22 mouse cellular contexts compared by ENCODE assay signal in genomic region chr17:43472558-43472957, GRCm38 (mm10). TPM values are rescaled to one million over a fixed set of nuclear protein-coding genes. Genes with fewer than 3 reads are reported as not detected.
DNase-seq lines count a peak whose midpoint lies in the region; ATAC-seq and TF ChIP-seq lines count a peak whose summit lies in the region.
"Had no signal": no experiment of that assay in that cellular context is flagged by ENCODE, and none has a peak within 500 bp of the region (broad histone marks: within the 10 kb centered on the region; RNA-seq: fewer than 3 reads in every experiment).

No protein-coding gene starts in this region.

- H3K27me3 ChIP-seq in liver, embryonic 13.5 days, result no peaks in the 10 kb centered on the region
- no peaks in the 10 kb centered on the region for H3K27me3 ChIP-seq in liver, postnatal 0 days (ENCODE audit: insufficient read depth, low read length)
- no peaks in the 10 kb centered on the region for H3K27me3 ChIP-seq in intestine, embryonic 16.5 days (replicated peaks; ENCODE audit: control insufficient read depth, insufficient read depth, low read length)
- H3K27me3 ChIP-seq: embryonic facial prominence, embryonic 12.5 days; forebrain, embryonic 15.5 days; heart, embryonic 12.5 days; hindbrain, embryonic 15.5 days had no signal

- H3K36me3 ChIP-seq in liver, embryonic 13.5 days, result no peaks in the 10 kb centered on the region
- H3K36me3 ChIP-seq in liver, postnatal 0 days (replicated peaks; ENCODE audit: insufficient read depth, low read length), result no peaks in the 10 kb centered on the region
- no peaks in the 10 kb centered on the region for H3K36me3 ChIP-seq in intestine, embryonic 16.5 days (ENCODE audit: control insufficient read depth, insufficient read depth, low read length)
- H3K36me3 ChIP-seq: embryonic facial prominence, embryonic 12.5 days; forebrain, embryonic 15.5 days; heart, embryonic 12.5 days; hindbrain, embryonic 15.5 days had no signal

- no peak for TF ChIP-seq EP300 in liver, postnatal 0 days (IDR thresholded peaks at IDR 0.05; ENCODE audit: low read depth)

- no peak overlapping the region for H3K27ac ChIP-seq in liver, embryonic 13.5 days
- no peak overlapping the region for H3K27ac ChIP-seq in liver, postnatal 0 days (ENCODE audit: low read depth)
- no peak overlapping the region for H3K27ac ChIP-seq in intestine, embryonic 16.5 days (ENCODE audit: low read length)
- H3K27ac ChIP-seq: embryonic facial prominence, embryonic 12.5 days; forebrain, embryonic 15.5 days; heart, adult 2 months; hindbrain, embryonic 15.5 days had no signal

- no peaks in the 10 kb centered on the region for H3K9me3 ChIP-seq in liver, embryonic 13.5 days (replicated peaks)
- H3K9me3 ChIP-seq in liver, postnatal 0 days (ENCODE audit: low read length), result no peaks in the 10 kb centered on the region
- H3K9me3 ChIP-seq in intestine, embryonic 16.5 days (ENCODE audit: control insufficient read depth, low read length), result no peaks in the 10 kb centered on the region
- H3K9me3 ChIP-seq: embryonic facial prominence, embryonic 12.5 days; forebrain, embryonic 15.5 days; heart, embryonic 12.5 days; hindbrain, embryonic 15.5 days had no signal

- ATAC-seq in liver, embryonic 13.5 days (ENCODE audit: low read depth), result peak; percentile 65; the same call in 1 of the 2 replicates
- ATAC-seq in liver, postnatal 0 days, result no peak
- ATAC-seq in intestine, embryonic 16.5 days, result peak; percentile 71
- ATAC-seq: forebrain, embryonic 15.5 days; inflammation-experienced regulatory T-cells, adult 6 months had no signal

- H3K4me3 ChIP-seq in liver, embryonic 13.5 days (replicated peaks), result no peak overlapping the region
- no peak overlapping the region for H3K4me3 ChIP-seq in liver, postnatal 0 days (ENCODE audit: low read depth, low read length)
- no peak overlapping the region for H3K4me3 ChIP-seq in intestine, embryonic 16.5 days (ENCODE audit: low read length)
- H3K4me3 ChIP-seq: embryonic facial prominence, embryonic 12.5 days; forebrain, embryonic 15.5 days; heart, adult 2 months; heart, embryonic 12.5 days; hindbrain, embryonic 15.5 days had no signal

- WGBS in liver, embryonic 13.5 days (ENCODE audit: insufficient replicate concordance), result 65% methylated on average over 4 of the region's 4 CpGs
- WGBS in liver, postnatal 0 days (ENCODE audit: insufficient replicate concordance), result 72% methylated on average over 4 of the region's 4 CpGs
- 80% methylated on average over 4 of the region's 4 CpGs for WGBS in intestine, embryonic 16.5 days

- no peak overlapping the region for H3K4me2 ChIP-seq in liver, embryonic 13.5 days
- no peak overlapping the region for H3K4me2 ChIP-seq in liver, postnatal 0 days (ENCODE audit: low read depth, low read length)
- no peak overlapping the region for H3K4me2 ChIP-seq in intestine, embryonic 16.5 days (ENCODE audit: low read depth, low read length)
- H3K4me2 ChIP-seq: embryonic facial prominence, embryonic 12.5 days; forebrain, embryonic 15.5 days; heart, embryonic 12.5 days; hindbrain, embryonic 15.5 days had no signal

- peak; percentile 5 for DNase-seq in liver, embryonic 13.5 days
- no peak for DNase-seq in liver, postnatal 0 days
- DNase-seq in c-Kit-negative CD71-positive TER-119-positive erythroid progenitor cells, embryonic 14.5 days (ENCODE audit: low read depth, low spot score), result peak; percentile 16
- DNase-seq in adrenal gland, postnatal 10 days, result no peak
- DNase-seq in testis, postnatal 14 days (ENCODE audit: low spot score), result no peak
- DNase-seq: adrenal gland, postnatal 25 days; cerebellum, adult 11-12 months; cerebellum, adult 9-10 months; cerebellum, postnatal 25 days; heart, adult 2 months had no signal

- TF ChIP-seq CTCF in liver, postnatal 0 days (IDR thresholded peaks at IDR 0.05; ENCODE audit: low read depth), result no peak

- no peak overlapping the region for H3K9ac ChIP-seq in liver, embryonic 13.5 days
- H3K9ac ChIP-seq in liver, postnatal 0 days (replicated peaks), result no peak overlapping the region
- H3K9ac ChIP-seq in intestine, embryonic 16.5 days (ENCODE audit: low read depth, low read length), result no peak overlapping the region
- H3K9ac ChIP-seq: embryonic facial prominence, embryonic 12.5 days; forebrain, embryonic 15.5 days; heart, embryonic 12.5 days; hindbrain, embryonic 15.5 days had no signal

- peaks cover 7% of the 10 kb centered on the region; the same call in 1 of the 2 replicates for H3K4me1 ChIP-seq in liver, embryonic 13.5 days (replicated peaks)
- H3K4me1 ChIP-seq in liver, postnatal 0 days (ENCODE audit: insufficient read depth), result no peaks in the 10 kb centered on the region
- no peaks in the 10 kb centered on the region for H3K4me1 ChIP-seq in intestine, embryonic 16.5 days (ENCODE audit: control insufficient read depth, insufficient read depth, low read length)
- H3K4me1 ChIP-seq: forebrain, embryonic 15.5 days; hindbrain, embryonic 15.5 days had no signal

RNA-seq across cellular contexts. Expression of gene Mep1a, which starts 30.1 kb away (rescaled TPM):
- polyA plus RNA-seq in liver, embryonic 13.5 days (2015; fragmentation: Nextera tagmentation; extraction: Ambion mirVana), result not detected in 2 replicates
- 0.06 TPM in 1 of 2 replicates, not detected in the other for polyA plus RNA-seq in liver, postnatal 0 days (2015; fragmentation: Nextera tagmentation; extraction: Ambion mirVana)
- 51.0 and 64.1 TPM in 2 replicates for polyA plus RNA-seq in intestine, embryonic 16.5 days (2015; fragmentation: Nextera tagmentation; extraction: Ambion mirVana)
- total RNA-seq in adrenal gland, postnatal 10 days (2021), result under 1 TPM in 1 of 2 experiments, not detected in 1; 0.33 TPM
- total RNA-seq: adrenal gland, postnatal 25 days; ES-E14; gastrocnemius, adult 8-10 months; gastrocnemius, postnatal 4 days; heart, adult 2 months; heart, postnatal 25 days had no signal
- polyA plus RNA-seq: embryonic facial prominence, embryonic 12.5 days; forebrain, embryonic 11.5 days; forebrain, embryonic 15.5 days; heart, adult 2 months; heart, embryonic 12.5 days; hindbrain, embryonic 11.5 days; inflammation-experienced regulatory T-cells, adult 6 months had no signal

Comparison
In these comparisons a context has a peak if more than half of its experiments do, and no peak if none do; other contexts are left out.
1. DNase-seq: peak in liver, embryonic 13.5 days (single experiment) and c-Kit-negative CD71-positive TER-119-positive erythroid progenitor cells, embryonic 14.5 days (single experiment); none in liver, postnatal 0 days (single experiment), adrenal gland, postnatal 10 days (single experiment) and testis, postnatal 14 days (single experiment).
2. RNA of gene Mep1a, which starts 30.1 kb away (polyA plus RNA-seq): 51.0 to 64.1 TPM in intestine, embryonic 16.5 days; 0.06 TPM in liver, postnatal 0 days and not detected in liver, embryonic 13.5 days; every median in the first group is over 10 times any median in the second.